Mouse (Mus musculus) hindbrain, embryonic 16.5 days (tissue): ENCODE results near the gene Ccdc28b. TPM values are rescaled to one million over a fixed set of nuclear protein-coding genes. Genes with fewer than 3 reads are reported as not detected.

Source experiments
- ATAC-seq: fragments of 200-750 bp; cut with Nextera tagmentation; 2 replicates; pipeline ENCODE4 v1.8.0; 2017; ENCODE audit warnings: moderate TSS enrichment, moderate library complexity
- H3K27ac ChIP-seq: fragments of 300-500 bp; sonication (generic); 2 replicates; pipeline ENCODE4 v1.5.1; 2014; ENCODE audit warnings: low read depth, mild to moderate bottlenecking, control low read depth, low read length, moderate library complexity
- H3K27me3 ChIP-seq: fragments of 300-500 bp; sonication (generic); replicated peaks from 2 replicates; pipeline ENCODE4 v1.6.1; 2014; ENCODE audit warnings: low read length; ENCODE audit not compliant: control insufficient read depth, insufficient read depth
- H3K36me3 ChIP-seq: fragments of 300-500 bp; sonication (generic); 2 replicates; pipeline ENCODE4 v1.6.1; 2014; ENCODE audit warnings: mild to moderate bottlenecking, low read length, moderate library complexity, mixed read lengths; ENCODE audit not compliant: control insufficient read depth, insufficient read depth
- H3K4me1 ChIP-seq: fragments of 300-500 bp; sonication (generic); 2 replicates; pipeline ENCODE4 v1.6.1; 2014; ENCODE audit warnings: low read depth, low read length; ENCODE audit not compliant: control insufficient read depth, insufficient read depth
- H3K4me2 ChIP-seq: fragments of 300-500 bp; sonication (generic); 2 replicates; pipeline ENCODE4 v1.6.1; 2014; ENCODE audit warnings: mild to moderate bottlenecking, low read length, control low read depth, moderate library complexity
- H3K4me3 ChIP-seq: fragments of 300-500 bp; sonication (generic); 2 replicates; pipeline ENCODE4 v1.5.1; 2014; ENCODE audit warnings: mild to moderate bottlenecking, low read length, control low read depth, moderate library complexity
- H3K9ac ChIP-seq: fragments of 300-500 bp; sonication (generic); 2 replicates; pipeline ENCODE4 v1.6.1; 2014; ENCODE audit warnings: low read depth, mild to moderate bottlenecking, control low read depth, low read length, moderate library complexity
- H3K9me3 ChIP-seq: fragments of 300-500 bp; sonication (generic); 2 replicates; pipeline ENCODE4 v1.6.1; 2014; ENCODE audit warnings: mild to moderate bottlenecking, low read length, moderate library complexity; ENCODE audit not compliant: control insufficient read depth
- WGBS: fragments of 180-500 bp; shearing (Covaris S2); extraction: QIAGEN DNeasy Blood & Tissue Kit; methylation state at CpG from one replicate; pipeline ENCODE4 v1.1.7; 2014; 5-methylcytosine and 5-hydroxymethylcytosine counted together
- polyA plus RNA-seq: library from polyadenylated mRNA; unstranded; fragments of >200 nt; fragmentation: Nextera tagmentation; extraction: Ambion mirVana; gene quantifications from 2 replicates; pipeline ENCODE4 v1.2.1, GENCODE M21; 2015

The Ccdc28b gene
- polyA plus RNA-seq, 1 experiment from 2014 or later = 169 TPM

DNA sequence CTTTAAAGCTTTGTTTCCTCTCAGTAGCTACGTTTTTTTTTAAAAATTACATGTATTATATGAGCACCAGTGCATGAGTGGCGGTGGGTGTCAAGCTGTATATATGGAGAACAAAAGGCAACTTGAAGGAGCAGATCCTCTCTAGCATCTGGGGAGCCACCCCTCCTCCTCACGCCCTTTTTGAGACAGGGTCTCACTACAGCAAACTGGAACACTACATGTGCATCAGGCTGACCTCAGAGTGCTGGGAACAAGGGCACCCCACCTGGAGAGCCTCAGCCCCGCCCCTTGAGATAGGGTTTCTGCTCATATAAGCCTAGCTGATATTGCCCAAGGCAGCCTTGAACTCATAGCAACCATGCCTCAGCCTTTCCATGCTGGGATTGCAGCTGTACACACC lies 1.7 kb upstream of the Ccdc28b start:
- H3K4me3 ChIP-seq = no peak overlapping the region
- H3K4me1 ChIP-seq = peaks cover 38% of the 10 kb centered on the region
- 46% methylated on average over 4 of the region's 4 CpGs for WGBS
- no peak for ATAC-seq
- peak overlapping the region; percentile 97 for H3K27ac ChIP-seq
- H3K9me3 ChIP-seq = no peaks in the 10 kb centered on the region
- no peaks in the 10 kb centered on the region for H3K27me3 ChIP-seq
- H3K9ac ChIP-seq = no peak overlapping the region
- H3K36me3 ChIP-seq = peaks cover 33% of the 10 kb centered on the region
- peak overlapping the region; percentile 73 for H3K4me2 ChIP-seq

DNA sequence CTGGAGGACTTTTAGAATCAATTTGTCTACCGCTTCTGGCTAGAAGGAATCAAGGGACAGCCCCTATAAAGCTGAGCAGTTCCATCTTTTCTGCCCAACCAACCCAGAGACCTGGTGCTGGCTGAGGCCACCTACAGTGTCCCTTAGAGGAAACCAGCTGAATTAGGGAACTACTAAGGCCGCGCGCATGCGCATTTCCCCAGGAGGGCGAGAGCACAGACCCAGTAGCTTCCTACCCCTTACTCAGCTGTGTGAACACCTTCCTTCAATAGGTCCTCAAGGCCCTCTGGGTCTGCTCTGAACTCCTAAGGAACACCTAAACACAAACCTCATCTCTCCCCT lies 1.3 kb upstream of the Ccdc28b start:
- Histone ChIP-seq H3K4me2 (peak overlapping the region; percentile 73), H3K4me3 (peak overlapping the region; percentile 73), H3K36me3 (peaks cover 29% of the 10 kb centered on the region), H3K9ac (peak overlapping the region; percentile 86), H3K27me3 (no peaks in the 10 kb centered on the region), H3K27ac (peak overlapping the region; percentile 97), H3K9me3 (no peaks in the 10 kb centered on the region), H3K4me1 (peaks cover 38% of the 10 kb centered on the region)
- WGBS = 3% methylated on average over 6 of the region's 6 CpGs
- ATAC-seq = 0 out of 2 replicates have a peak, but pooled peaks have one; percentile 7

DNA sequence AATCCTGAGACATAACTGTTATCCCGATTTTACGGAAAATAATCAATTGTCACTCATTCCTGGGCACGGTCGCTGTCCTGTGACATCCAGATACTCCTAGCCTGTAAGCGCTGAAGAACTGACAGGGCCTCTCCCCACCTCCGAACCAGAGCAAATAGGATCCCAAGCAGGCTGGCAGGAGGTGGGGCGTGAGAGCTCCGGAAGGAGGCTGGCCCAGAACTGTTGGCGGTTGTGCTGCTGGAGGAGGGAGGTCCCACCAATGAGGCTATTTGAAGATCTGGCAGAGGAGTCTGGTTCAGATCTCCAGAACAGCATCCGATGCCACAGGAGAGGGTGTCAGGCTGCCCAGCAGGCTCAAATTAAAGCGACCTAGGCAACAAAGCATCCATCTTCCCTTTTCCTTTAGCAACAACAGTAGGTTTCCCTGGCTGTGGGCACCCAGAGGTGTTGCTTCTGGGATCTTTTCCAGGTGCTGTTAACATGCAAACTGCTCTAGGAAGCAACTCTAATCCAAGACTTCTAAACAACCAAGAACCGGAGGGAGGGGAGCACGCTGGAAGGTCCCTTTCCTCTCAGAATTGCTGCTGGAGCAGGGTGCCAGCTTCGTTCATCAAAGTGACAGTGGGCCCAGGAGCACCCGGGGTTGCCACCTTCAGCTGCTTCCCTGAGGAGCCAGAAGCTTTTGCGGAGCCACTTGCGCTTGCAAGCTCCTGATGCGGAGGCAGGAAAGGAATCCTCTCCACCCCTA lies 708 bp upstream of the Ccdc28b start:
- H3K4me2 ChIP-seq = peak overlapping the region; percentile 73
- H3K9me3 ChIP-seq = no peaks in the 10 kb centered on the region
- WGBS = 2% methylated on average over 18 of the region's 18 CpGs
- H3K4me1 ChIP-seq = peaks cover 38% of the 10 kb centered on the region
- no peaks in the 10 kb centered on the region for H3K27me3 ChIP-seq
- peak overlapping the region; percentile 73 for H3K4me3 ChIP-seq
- peak overlapping the region; percentile 97 for H3K27ac ChIP-seq
- peak; percentile 95 for ATAC-seq
- peak overlapping the region; percentile 86 for H3K9ac ChIP-seq
- peaks cover 24% of the 10 kb centered on the region for H3K36me3 ChIP-seq

DNA sequence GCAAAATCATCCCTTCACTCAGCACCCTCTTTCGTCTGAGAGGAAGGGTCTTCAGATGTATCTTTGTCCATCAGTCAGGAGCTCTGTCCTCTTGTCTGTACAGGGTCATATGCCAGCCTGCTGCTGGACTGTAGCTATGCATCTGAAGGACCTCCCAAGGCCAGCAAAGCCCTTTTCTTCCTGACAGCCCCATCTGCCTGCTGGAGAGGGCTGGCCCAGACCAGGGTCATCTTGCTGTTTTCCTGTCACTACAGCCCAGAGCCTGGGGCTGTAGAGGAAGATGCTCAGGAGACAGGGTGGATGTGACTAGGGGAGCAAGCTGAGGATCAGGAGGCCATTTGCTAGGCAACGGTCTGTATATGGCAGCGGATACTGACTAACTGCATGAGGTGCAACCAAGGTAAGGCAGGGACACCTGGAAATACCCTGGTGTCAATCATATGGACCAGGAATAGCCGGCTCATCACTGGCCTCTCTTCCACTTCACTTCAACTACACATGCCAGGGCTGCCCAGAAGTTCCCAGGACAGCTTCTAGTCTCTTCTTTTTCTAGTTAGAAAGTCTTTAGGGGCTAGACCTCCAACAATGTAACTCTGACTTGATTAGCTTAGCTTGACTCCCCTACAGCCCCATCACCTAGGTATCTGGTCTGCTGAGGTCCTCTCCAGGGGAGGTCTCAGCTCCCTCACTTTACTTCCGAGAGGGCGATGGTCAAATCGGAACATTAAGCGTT lies 778 bp downstream of the Ccdc28b start:
- Histone ChIP-seq H3K36me3 (peaks cover 11% of the 10 kb centered on the region), H3K27ac (peak overlapping the region; percentile 97), H3K27me3 (no peaks in the 10 kb centered on the region), H3K9me3 (no peaks in the 10 kb centered on the region), H3K4me3 (peak overlapping the region; percentile 73), H3K4me2 (peak overlapping the region; percentile 73), H3K4me1 (peaks cover 44% of the 10 kb centered on the region), H3K9ac (peak overlapping the region; percentile 86)
- 17% methylated on average over 8 of the region's 8 CpGs for WGBS
- ATAC-seq = no peak

DNA sequence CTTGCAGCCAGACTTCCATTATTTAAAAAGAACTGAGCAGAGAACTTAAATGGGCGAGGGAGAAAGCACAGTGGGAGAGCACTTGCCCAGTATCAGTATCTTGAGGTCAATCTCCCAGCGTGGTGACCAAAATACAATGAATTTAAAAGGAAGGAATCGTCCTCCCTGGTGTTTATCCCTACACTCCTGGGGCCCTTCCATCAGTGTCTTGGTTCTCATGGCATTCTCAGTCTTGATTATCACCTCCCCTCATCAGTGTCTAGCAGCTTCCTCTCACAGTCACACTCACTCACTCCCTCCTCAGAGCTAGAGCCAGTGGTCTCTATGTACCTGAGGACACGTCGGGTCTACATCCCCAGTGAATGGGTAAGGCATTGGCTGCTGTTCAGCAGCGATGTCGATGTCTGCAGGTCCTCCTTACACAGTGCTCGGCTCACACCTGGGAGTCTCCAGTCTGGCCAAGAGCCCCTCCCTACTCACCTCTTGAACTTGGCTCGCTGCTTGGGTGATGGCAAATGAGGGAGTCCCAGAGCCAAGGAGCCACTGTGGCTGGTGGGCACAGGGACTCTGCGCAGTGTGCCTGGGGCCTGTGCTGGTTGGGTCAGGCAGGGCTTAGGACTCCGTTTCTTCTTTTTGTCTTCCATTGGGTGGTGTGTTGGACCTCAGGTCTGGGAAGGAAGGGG lies 1.5 kb downstream of the Ccdc28b start:
- peak overlapping the region; percentile 73 for H3K4me2 ChIP-seq
- 70% methylated on average over 11 of the region's 11 CpGs for WGBS
- ATAC-seq = no peak
- no peaks in the 10 kb centered on the region for H3K27me3 ChIP-seq
- peaks cover 4% of the 10 kb centered on the region for H3K36me3 ChIP-seq
- no peaks in the 10 kb centered on the region for H3K9me3 ChIP-seq
- H3K27ac ChIP-seq = peak overlapping the region; percentile 97; the same call in 1 of the 2 replicates
- H3K9ac ChIP-seq = peak overlapping the region; percentile 86
- peak overlapping the region; percentile 73 for H3K4me3 ChIP-seq
- H3K4me1 ChIP-seq = peaks cover 45% of the 10 kb centered on the region

DNA sequence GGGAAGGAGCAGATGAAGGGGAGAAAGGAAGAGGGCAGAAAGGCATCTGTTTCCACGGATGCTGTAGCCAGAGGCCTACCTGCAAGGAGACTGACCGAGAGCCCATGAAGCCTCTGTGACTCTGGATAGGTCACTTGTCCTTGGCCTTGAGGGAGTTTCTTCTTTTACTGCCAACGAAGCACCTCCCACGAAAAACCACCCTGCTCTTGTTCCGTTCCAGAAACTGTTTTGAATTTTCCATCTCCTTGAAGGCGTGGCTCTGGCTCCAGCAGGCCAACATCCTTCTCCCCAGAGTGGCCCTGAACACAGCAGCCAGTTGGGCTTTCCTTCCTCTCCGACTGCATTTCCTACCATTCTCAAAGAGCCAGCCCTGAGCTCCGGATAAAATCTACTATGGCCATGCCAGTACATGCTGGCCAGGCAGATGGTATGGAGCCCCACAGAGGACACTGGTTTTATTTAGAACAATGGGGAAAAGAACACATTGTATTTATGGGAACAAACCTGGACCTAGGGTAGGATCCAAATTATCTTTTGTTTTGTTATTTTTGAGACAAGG lies 2.4 kb downstream of the Ccdc28b start:
- Histone ChIP-seq H3K27ac (no peak overlapping the region), H3K9ac (peak overlapping the region; percentile 5), H3K36me3 (no peaks in the 10 kb centered on the region), H3K4me1 (peaks cover 45% of the 10 kb centered on the region), H3K27me3 (no peaks in the 10 kb centered on the region), H3K4me2 (peak overlapping the region; percentile 1; the same call in 1 of the 2 replicates), H3K9me3 (no peaks in the 10 kb centered on the region), H3K4me3 (no peak overlapping the region)
- 88% methylated on average over 8 of the region's 8 CpGs for WGBS
- no peak for ATAC-seq

DNA sequence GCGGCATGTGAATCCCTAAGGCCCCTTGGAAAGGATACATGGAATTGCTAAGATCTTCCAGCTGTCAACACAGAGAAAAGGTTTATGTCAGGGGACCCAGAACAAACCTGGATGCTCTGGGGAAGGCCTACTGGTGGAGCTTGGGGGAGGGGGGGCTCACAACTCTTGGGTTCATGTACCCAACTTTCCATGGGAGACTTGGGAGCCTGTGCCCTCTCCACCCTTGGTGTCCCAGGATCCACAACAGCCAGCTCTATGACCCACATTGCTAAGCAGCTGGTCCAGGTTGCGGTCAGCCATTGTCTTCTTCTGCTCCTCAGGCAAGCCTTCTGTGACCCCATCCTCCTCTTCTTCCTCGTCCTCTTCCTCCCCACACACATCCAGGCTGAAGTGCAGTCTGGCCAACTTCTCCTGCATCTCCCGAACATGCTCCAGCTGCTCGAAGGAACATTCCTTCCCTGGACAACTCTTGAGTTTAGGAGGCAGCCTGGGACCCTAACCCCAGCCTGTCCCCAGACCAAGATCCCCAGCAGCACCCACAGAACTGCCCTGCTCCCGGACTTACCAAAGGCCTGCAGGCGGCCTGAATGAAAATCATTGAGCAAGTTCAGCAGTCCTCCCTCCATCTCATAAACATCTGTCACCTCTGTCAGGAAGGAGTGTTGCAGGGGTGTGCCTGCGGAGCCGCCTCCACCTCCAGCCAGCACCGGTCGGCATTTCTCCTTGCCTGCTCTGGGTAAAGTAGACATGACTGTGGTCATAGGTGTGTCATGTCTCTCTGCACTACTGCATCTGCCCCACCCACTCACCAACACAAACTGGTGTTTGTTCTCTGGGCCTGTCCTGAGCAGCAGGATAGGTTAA lies 3.1 kb downstream of the Ccdc28b start:
- Histone ChIP-seq H3K27me3 (no peaks in the 10 kb centered on the region), H3K27ac (0 out of 2 replicates have a peak overlapping the region, but pooled peaks have one; percentile 48), H3K9me3 (no peaks in the 10 kb centered on the region), H3K4me3 (no peak overlapping the region), H3K4me1 (peaks cover 44% of the 10 kb centered on the region), H3K4me2 (0 out of 2 replicates have a peak overlapping the region, but pooled peaks have one; percentile 1), H3K36me3 (peaks cover 4% of the 10 kb centered on the region; the same call in 1 of the 2 replicates), H3K9ac (peak overlapping the region; percentile 5)
- ATAC-seq = no peak
- WGBS = 90% methylated on average over 11 of the region's 11 CpGs
